Mouse (Mus musculus) spleen, adult 2 months (tissue): ENCODE results near the gene Polq.

ENCODE experiments used
- CTCF ChIP-seq: fragments of 200-500 bp; IDR thresholded peaks from 2 replicates; pipeline ENCODE4 v1.5.1; 2011; ENCODE audit warnings: mild to moderate bottlenecking, inconsistent platforms; ENCODE audit not compliant: insufficient read depth, insufficient read length, insufficient replicate concordance; ENCODE audit errors: extremely low read depth
- POLR2A ChIP-seq: fragments of 200-500 bp; IDR thresholded peaks from 2 replicates; pipeline ENCODE4 v1.6.1; 2011; ENCODE audit warnings: low read depth, low read length, inconsistent platforms

DNA sequence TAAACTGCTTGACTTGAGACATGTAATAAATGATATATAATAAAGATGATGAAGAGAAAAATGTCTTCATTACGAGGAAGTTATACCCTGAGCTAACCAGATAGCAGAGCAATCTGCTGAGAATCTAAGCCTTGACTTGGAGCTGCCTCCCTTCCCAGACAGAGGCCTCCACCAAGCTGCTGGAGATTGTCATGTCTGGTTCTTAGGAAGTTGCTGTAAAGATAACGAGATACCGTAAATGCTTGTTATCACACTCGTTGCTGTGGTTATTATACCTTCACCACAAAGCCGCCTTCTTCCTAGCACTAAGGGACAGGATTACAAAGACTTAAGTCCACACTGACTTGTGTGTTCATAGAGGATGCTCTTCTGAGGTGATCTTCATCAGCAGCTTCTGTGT lies 60.8 kb downstream of the Polq start:
- TF ChIP-seq CTCF (no peak), POLR2A (no peak)
